ENCODE assay signal across 24 mouse cellular contexts in genomic region chr10:56427382-56427781, GRCm38 (mm10).
"Had no signal": no experiment of that assay in that cellular context is flagged by ENCODE, and none has a peak within 500 bp of the region (broad histone marks: within the 10 kb centered on the region; RNA-seq: fewer than 3 reads in every experiment).

No protein-coding gene starts in this region.

- H3K27ac ChIP-seq: heart, embryonic 10.5 days; hindbrain, embryonic 13.5 days; hindbrain, embryonic 15.5 days; hindbrain, postnatal 0 days; kidney, embryonic 15.5 days; kidney, postnatal 0 days; limb, embryonic 10.5 days; limb, embryonic 12.5 days; liver, embryonic 13.5 days had no signal

- DNase-seq: gastrocnemius, postnatal 14 days; gastrocnemius, postnatal 36 days; heart, adult 18-20 months; heart, postnatal 10 days; kidney, adult 11 months; kidney, adult 2 months; kidney, adult 9 months; kidney, postnatal 14 days; kidney, postnatal 36 days; layer of hippocampus, adult 9-11 months; layer of hippocampus, postnatal 36 days; liver; liver, embryonic 13.5 days had no signal

- H3K27me3 ChIP-seq: heart, embryonic 12.5 days; hindbrain, embryonic 13.5 days; hindbrain, embryonic 15.5 days; kidney, embryonic 15.5 days; limb, embryonic 12.5 days; liver, embryonic 13.5 days had no signal

- H3K4me3 ChIP-seq: heart, embryonic 10.5 days; heart, embryonic 12.5 days; hindbrain, embryonic 13.5 days; hindbrain, embryonic 15.5 days; kidney, embryonic 15.5 days; limb, embryonic 10.5 days; limb, embryonic 12.5 days; liver, embryonic 13.5 days had no signal

- H3K4me1 ChIP-seq: liver, embryonic 13.5 days had no signal

- H3K9me3 ChIP-seq: heart, embryonic 10.5 days; heart, embryonic 12.5 days; hindbrain, embryonic 13.5 days; hindbrain, embryonic 15.5 days; kidney, embryonic 15.5 days; limb, embryonic 10.5 days; limb, embryonic 12.5 days; liver, embryonic 13.5 days had no signal

- H3K9ac ChIP-seq: heart, embryonic 12.5 days; hindbrain, embryonic 13.5 days; hindbrain, embryonic 15.5 days; kidney, embryonic 15.5 days; limb, embryonic 12.5 days; liver, embryonic 13.5 days had no signal

- H3K4me2 ChIP-seq: heart, embryonic 12.5 days; hindbrain, embryonic 13.5 days; hindbrain, embryonic 15.5 days; kidney, embryonic 15.5 days; limb, embryonic 12.5 days; liver, embryonic 11.5 days; liver, embryonic 13.5 days had no signal

- ATAC-seq: hindbrain, postnatal 0 days; intestine, embryonic 16.5 days had no signal

- H3K36me3 ChIP-seq: heart, embryonic 10.5 days; heart, embryonic 12.5 days; hindbrain, embryonic 13.5 days; hindbrain, embryonic 15.5 days; kidney, embryonic 15.5 days; limb, embryonic 10.5 days; limb, embryonic 12.5 days; liver, embryonic 13.5 days had no signal
